Mouse (Mus musculus) MEL (cell line): Measurements from ENCODE around the gene Pkhd1. TPM values are rescaled to one million over a fixed set of nuclear protein-coding genes. Genes with fewer than 3 reads are reported as not detected.

ENCODE experiments used
- DNase-seq: peaks from one replicate; pipeline ENCODE4 v3.0.0; 2011; ENCODE audit warnings: low read depth, low spot score
- H3K27ac ChIP-seq: 2 replicates; pipeline ENCODE4 v1.5.1; 2012; ENCODE audit warnings: low read depth, mild to moderate bottlenecking, control low read depth, low read length, moderate library complexity; ENCODE audit not compliant: control insufficient read depth
- H3K27me3 ChIP-seq, 2 experiments: fragments of 150-350 bp in 1 of 2; sonication (generic) in 1 of 2; 2 replicates each; pipeline ENCODE4 v1.6.1; 2012; ENCODE audit warnings: low read length in 2 of 2, mild to moderate bottlenecking in 2 of 2, improper control_type of control experiment in 1 of 2, moderate library complexity in 1 of 2; ENCODE audit not compliant: insufficient read depth in 2 of 2, control insufficient read depth in 1 of 2
- H3K36me3 ChIP-seq, 2 experiments: 2 replicates each; pipeline ENCODE4 v1.6.1; 2012 to 2014; ENCODE audit warnings: low read length in 2 of 2, improper control_type of control experiment in 1 of 2, inconsistent platforms in 1 of 2, mild to moderate bottlenecking in 1 of 2; ENCODE audit not compliant: insufficient read depth in 2 of 2, control insufficient read depth in 1 of 2
- H3K4me1 ChIP-seq, 2 experiments: fragments of 150-350 bp in 1 of 2; sonication (generic) in 1 of 2; 2 replicates each; pipeline ENCODE4 v1.6.1; 2012; ENCODE audit warnings: low read length in 2 of 2, improper control_type of control experiment in 1 of 2, mild to moderate bottlenecking in 1 of 2; ENCODE audit not compliant: insufficient read depth in 2 of 2, control insufficient read depth in 1 of 2
- H3K4me3 ChIP-seq, 2 experiments: fragments of 150-350 bp in 1 of 2; sonication (generic) in 1 of 2; 2 replicates each; pipeline ENCODE4 v1.5.1; 2012; ENCODE audit warnings: low read depth in 2 of 2, low read length in 2 of 2, mild to moderate bottlenecking in 2 of 2, moderate library complexity in 2 of 2, control low read depth in 1 of 2, improper control_type of control experiment in 1 of 2; ENCODE audit not compliant: control insufficient read depth in 1 of 2, insufficient read depth in 1 of 2
- H3K79me2 ChIP-seq: 2 replicates; pipeline ENCODE4 v1.6.1; 2012; ENCODE audit warnings: mild to moderate bottlenecking, low read length, moderate library complexity; ENCODE audit not compliant: control insufficient read depth, poor library complexity, insufficient read depth
- H3K9ac ChIP-seq: 2 replicates; pipeline ENCODE4 v1.6.1; 2012; ENCODE audit warnings: low read depth, mild to moderate bottlenecking, control low read depth, low read length, moderate library complexity; ENCODE audit not compliant: control insufficient read depth, poor library complexity, severe bottlenecking
- H3K9me3 ChIP-seq: fragments of 150-350 bp; sonication (generic); replicated peaks from 2 replicates; pipeline ENCODE4 v1.6.1; 2012; ENCODE audit warnings: mild to moderate bottlenecking, low read length, improper control_type of control experiment, moderate library complexity; ENCODE audit not compliant: insufficient read depth
- CHD2 ChIP-seq: IDR thresholded peaks from 2 replicates; pipeline ENCODE4 v1.6.1; 2011; ENCODE audit warnings: low read length, improper control_type of control experiment
- EP300 ChIP-seq, 2 experiments: IDR thresholded peaks; 2 replicates each; pipeline ENCODE4 v1.6.1; 2011; ENCODE audit warnings: improper control_type of control experiment in 2 of 2, low read length in 2 of 2, low read depth in 1 of 2, mild to moderate bottlenecking in 1 of 2
- JUND ChIP-seq: IDR thresholded peaks from 2 replicates; pipeline ENCODE4 v1.6.1; 2011; ENCODE audit warnings: low read depth, mild to moderate bottlenecking, improper control_type of control experiment, low read length
- MEF2A ChIP-seq: IDR thresholded peaks from 2 replicates; pipeline ENCODE4 v1.6.1; 2014; ENCODE audit warnings: low read depth, mild to moderate bottlenecking, inconsistent platforms, low read length, improper control_type of control experiment; ENCODE audit not compliant: poor library complexity, insufficient replicate concordance, severe bottlenecking; ENCODE audit errors: extremely low read depth
- NELFE ChIP-seq: IDR thresholded peaks from 2 replicates; pipeline ENCODE4 v1.6.1; 2011; ENCODE audit warnings: low read depth, low read length, improper control_type of control experiment
- POLR2AphosphoS2 ChIP-seq: IDR thresholded peaks from 2 replicates; pipeline ENCODE4 v1.6.1; 2011; ENCODE audit warnings: low read length, improper control_type of control experiment
- RAD21 ChIP-seq: IDR thresholded peaks from 2 replicates; pipeline ENCODE4 v1.6.1; 2011; ENCODE audit warnings: mild to moderate bottlenecking, low read depth, low read length, improper control_type of control experiment
- RCOR1 ChIP-seq: IDR thresholded peaks from 2 replicates; pipeline ENCODE4 v1.6.1; 2012; ENCODE audit warnings: low read depth, mild to moderate bottlenecking, inconsistent platforms, low read length, improper control_type of control experiment
- TBP ChIP-seq: IDR thresholded peaks from 2 replicates; pipeline ENCODE4 v1.8.0; 2011; ENCODE audit warnings: low read depth, low read length, improper control_type of control experiment
- UBTF ChIP-seq: IDR thresholded peaks from 2 replicates; pipeline ENCODE4 v1.6.1; 2012; ENCODE audit warnings: low read depth, mild to moderate bottlenecking, inconsistent platforms, low read length, improper control_type of control experiment, moderate library complexity, borderline replicate concordance; ENCODE audit not compliant: insufficient read depth
- USF2 ChIP-seq, 2 experiments: IDR thresholded peaks; 2 replicates each; pipeline ENCODE4 v1.6.1; 2011 to 2012; ENCODE audit warnings: improper control_type of control experiment in 2 of 2, low read length in 2 of 2, borderline replicate concordance in 1 of 2, inconsistent platforms in 1 of 2, low read depth in 1 of 2, mild to moderate bottlenecking in 1 of 2; ENCODE audit not compliant: insufficient read depth in 1 of 2
- ZKSCAN1 ChIP-seq: IDR thresholded peaks from 2 replicates; pipeline ENCODE4 v1.6.1; 2012; ENCODE audit warnings: low read depth, mild to moderate bottlenecking, inconsistent platforms, low read length, improper control_type of control experiment, moderate library complexity
- polyA plus RNA-seq, 2 experiments: library from polyadenylated mRNA; stranded (reverse) in 1 of 2; unstranded in 1 of 2; fragments of >175 nt in 1 of 2; fragments of >200 nt in 1 of 2; gene quantifications; 2 replicates each; pipeline versions ENCODE4 v1.2.1 to v1.2.4; 2012; ENCODE audit warnings: low replicate concordance in 2 of 2, low read depth in 1 of 2; ENCODE audit not compliant: insufficient read length in 2 of 2, insufficient read depth in 1 of 2, missing spikeins in 1 of 2
- total RNA-seq: library from RNA; depleted of rRNA; stranded (reverse); fragments of 300-350 nt; gene quantifications from 2 replicates; pipeline ENCODE4 v1.2.3, GENCODE M21; 2012; rRNA removed

Gene Pkhd1
- total RNA-seq (not detected in 2 replicates), polyA plus RNA-seq (not detected)

DNA sequence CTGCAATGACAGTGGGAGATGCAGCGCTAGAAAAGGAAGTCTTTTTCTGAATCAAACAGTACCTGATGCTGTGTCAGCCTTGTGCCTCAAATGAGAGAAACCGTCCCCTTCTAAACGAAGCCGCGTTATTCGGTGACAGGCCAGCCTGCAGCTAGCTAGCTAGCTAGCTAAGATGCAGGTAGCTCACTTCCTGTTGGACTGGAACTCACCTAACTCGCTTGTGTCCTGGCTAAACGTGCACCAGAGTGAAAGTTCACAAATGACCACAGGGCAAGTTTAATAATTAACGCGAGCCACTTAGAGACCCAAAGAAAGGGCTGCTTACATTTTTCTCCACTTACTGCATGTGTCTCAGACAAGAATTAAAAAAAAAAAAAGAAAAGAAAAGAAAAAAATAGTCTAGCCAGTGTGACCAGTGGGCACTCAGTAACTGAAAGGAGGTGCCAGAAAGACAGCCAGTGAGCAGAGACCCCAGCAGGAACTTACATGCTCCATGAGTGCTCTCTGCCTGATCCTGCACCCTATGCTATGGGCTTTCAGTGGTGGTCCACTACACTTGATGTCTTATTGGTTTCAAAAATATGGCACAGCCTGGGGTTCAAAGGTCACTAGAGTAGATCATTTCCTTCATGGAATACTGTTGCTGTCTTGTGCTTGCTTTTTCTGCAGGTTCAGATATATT lies at the start of gene Pkhd1:
Gene Pkhd1 (minus strand): TSS at position 216 of the 682 bp plus-strand sequence.
- DNase-seq: no peak
- TF ChIP-seq USF2 (IDR thresholded peaks at IDR 0.05; ENCODE audit: borderline replicate concordance in 1 of 2, insufficient read depth in 1 of 2, low read depth in 1 of 2, low read length in 2 of 2): no peak
- H3K4me3 ChIP-seq: no peak within 1 kb of the TSS
- H3K36me3 ChIP-seq: no peaks in the 10 kb centered on the region
- H3K27me3 ChIP-seq: no peaks in the 10 kb centered on the region
- H3K9me3 ChIP-seq: no peaks in the 10 kb centered on the region
- no peak within 1 kb of the TSS for H3K9ac ChIP-seq
- H3K79me2 ChIP-seq: no peaks in the 10 kb centered on the region
- no peaks in the 10 kb centered on the region for H3K4me1 ChIP-seq
- no peak within 1 kb of the TSS for H3K27ac ChIP-seq

GRCm38 (mm10) chr1:20667567-20667966 lies 49.7 kb upstream of the Pkhd1 start:
- TF ChIP-seq UBTF (no peak), TBP (no peak), RCOR1 (no peak), RAD21 (no peak), EP300 (IDR thresholded peaks at IDR 0.05; ENCODE audit: low read depth in 1 of 2, low read length in 2 of 2) (no peak), NELFE (no peak), ZKSCAN1 (no peak), JUND (no peak), MEF2A (no peak)
- no peak for DNase-seq
- Histone ChIP-seq H3K4me3 (no peak overlapping the region), H3K4me1 (no peaks in the 10 kb centered on the region), H3K79me2 (no peaks in the 10 kb centered on the region), H3K27me3 (no peaks in the 10 kb centered on the region), H3K27ac (no peak overlapping the region), H3K9me3 (no peaks in the 10 kb centered on the region), H3K9ac (no peak overlapping the region), H3K36me3 (no peaks in the 10 kb centered on the region)

DNA sequence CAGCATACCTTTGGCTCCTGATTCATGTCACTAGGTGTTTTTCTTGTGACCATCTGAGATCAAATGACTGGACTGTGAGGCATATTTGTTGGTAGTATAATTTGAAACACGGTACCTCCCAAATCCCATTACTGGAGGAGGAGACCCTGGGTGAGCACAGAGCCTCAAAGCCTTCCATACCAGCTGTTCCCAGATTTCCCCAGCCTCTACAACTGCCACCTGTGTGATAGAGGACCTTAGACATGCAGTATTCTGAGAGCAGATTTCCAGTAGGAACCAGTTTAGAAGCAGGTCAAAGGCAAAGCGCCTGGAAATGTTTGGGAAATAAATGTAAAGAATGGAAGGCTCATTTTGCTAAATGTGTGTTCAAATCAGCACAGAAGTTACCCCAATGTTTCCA lies 48.4 kb upstream of the Pkhd1 start:
- Histone ChIP-seq H3K27ac (no peak overlapping the region), H3K79me2 (no peaks in the 10 kb centered on the region)
- no peak for TF ChIP-seq POLR2AphosphoS2
- TF ChIP-seq CHD2: no peak
- TF ChIP-seq, all 39 proteins: peak for 0
- Histone ChIP-seq H3K27me3 (no peaks in the 10 kb centered on the region), H3K9ac (no peak overlapping the region), H3K9me3 (no peaks in the 10 kb centered on the region), H3K4me1 (no peaks in the 10 kb centered on the region), H3K4me3 (no peak overlapping the region), H3K36me3 (no peaks in the 10 kb centered on the region)
- DNase-seq: no peak
